Mouse (Mus musculus) midbrain, embryonic 16.5 days (tissue): ENCODE measurements around the gene Pkd2. TPM values are rescaled to one million over a fixed set of nuclear protein-coding genes. Genes with fewer than 3 reads are reported as not detected.

Experiments
- polyA plus RNA-seq: library from polyadenylated mRNA; unstranded; fragments of >200 nt; fragmentation: Nextera tagmentation; extraction: Ambion mirVana; gene quantifications from 2 replicates; pipeline ENCODE4 v1.2.1, GENCODE M21; 2015

The Pkd2 gene
- polyA plus RNA-seq, 1 experiment from 2014 or later, result 7.6 TPM

Other genes starting within 250 kb of the Pkd2 start
- gene Ibsp, start 160.3 kb upstream of the Pkd2 start, polyA plus RNA-seq, result 1.0 and 9.2 TPM in 2 replicates
- gene Mepe, start 134.1 kb upstream of the Pkd2 start, polyA plus RNA-seq, result not detected in 2 replicates
- gene Spp1, start 24.3 kb upstream of the Pkd2 start, polyA plus RNA-seq, result 12.0 and 49.9 TPM in 2 replicates
- gene BC005561, start 48.9 kb downstream of the Pkd2 start, polyA plus RNA-seq, result 10.4 and 12.6 TPM in 2 replicates